Mouse (Mus musculus) activated CD4-positive, CD25-positive, alpha-beta regulatory T cell (primary cell): ENCODE data around the gene Adam17. TPM values are rescaled to one million over a fixed set of nuclear protein-coding genes. Genes with fewer than 3 reads are reported as not detected.

ENCODE experiments used
- polyA plus RNA-seq, 2 experiments: library from polyadenylated mRNA; unstranded; fragments of 100-300 nt; shearing (Covaris generic); gene quantifications; one replicate each; pipeline ENCODE4 v1.2.1; 2017

The Adam17 gene
- polyA plus RNA-seq = 10 to 100 TPM; 54.5 to 80.8 TPM

DNA sequence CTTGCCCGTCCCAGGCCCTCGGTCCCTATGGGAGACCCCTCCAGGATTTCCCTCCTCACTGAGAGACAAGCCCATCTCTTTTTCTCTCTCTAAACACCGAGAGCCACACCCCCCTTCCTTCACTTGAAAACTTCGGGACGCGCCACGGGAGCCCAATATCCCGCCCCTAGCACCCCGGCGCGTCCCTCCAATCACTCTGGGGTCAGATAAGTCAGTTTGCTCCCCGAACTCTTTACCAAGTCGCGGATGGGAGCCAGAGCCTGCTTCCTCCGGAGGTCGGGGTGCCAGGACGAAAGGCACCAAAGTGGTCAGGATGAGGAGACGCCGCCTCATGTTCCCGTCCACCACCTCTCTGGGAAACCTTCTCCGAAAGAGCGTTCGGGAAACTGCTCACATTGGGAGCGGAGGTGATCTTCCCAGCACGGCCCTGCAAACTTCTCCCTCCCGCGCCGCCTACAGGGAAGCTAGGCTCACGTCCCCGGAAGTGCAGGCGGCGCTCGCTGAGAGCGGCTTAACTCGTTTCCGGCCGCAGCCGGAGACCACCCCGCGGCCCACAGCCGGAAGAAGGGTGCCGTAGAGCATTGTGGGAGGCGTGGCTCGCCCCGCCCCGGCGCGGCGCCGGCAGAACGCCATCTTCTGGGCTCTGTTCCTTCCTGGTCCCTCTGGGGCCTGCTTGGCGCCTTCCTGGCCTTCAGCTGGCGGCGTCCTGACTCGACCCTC is at the start of gene Adam17:
Gene Adam17, minus strand, starts transcription at position 533 of the 720 bp plus-strand sequence.

DNA sequence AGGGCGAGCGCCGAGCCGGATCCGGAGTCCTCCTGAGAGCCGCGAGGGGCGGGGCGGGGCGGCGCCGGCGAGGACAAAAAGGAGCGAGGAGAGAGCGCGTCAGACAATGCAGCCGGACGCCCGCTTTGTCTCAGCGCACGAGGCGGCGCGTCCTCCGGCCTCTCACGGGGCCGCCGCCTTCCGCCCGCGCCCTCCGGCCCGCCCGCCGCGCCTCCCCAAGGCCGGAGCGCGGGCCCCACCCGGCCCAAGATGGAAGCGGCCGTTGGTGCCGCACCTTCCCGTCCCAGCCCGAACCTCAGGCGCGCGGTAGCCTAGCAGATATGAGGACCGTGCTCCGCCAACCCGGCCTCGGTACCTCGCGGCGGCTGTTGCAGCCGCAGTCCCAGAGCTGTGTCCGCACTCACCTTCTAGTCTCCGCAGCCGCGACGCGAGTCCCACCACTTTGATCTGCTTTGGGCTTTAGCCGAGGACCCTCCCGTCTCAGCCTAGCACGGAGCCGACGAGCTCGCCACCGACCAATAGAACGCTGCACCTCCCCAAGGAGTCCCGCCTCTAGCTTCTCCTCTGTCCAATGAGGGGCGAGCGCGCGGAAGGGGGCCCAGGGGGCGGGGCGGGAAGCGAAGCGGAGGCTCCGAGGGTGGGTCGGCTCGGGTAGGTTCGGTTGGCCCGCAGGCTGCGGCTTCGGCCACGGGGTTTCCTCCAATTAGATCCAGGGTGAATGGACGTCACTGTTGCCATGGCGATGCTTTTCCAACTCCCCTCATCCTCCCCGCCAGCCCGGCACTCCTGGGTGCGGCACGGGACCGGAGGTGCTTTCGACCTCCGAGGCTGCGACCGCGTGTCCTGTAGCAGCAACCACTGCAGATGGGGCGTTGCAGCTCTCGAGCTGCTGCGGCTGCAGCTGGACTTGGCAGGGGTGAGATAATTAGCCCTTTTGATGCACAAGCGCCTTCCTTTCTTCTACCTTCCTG is 44.0 kb upstream of the Adam17 start, which contains the start of gene Ywhaq:
Gene Ywhaq, minus strand, starts transcription at position 538 of the 971 bp plus-strand sequence.

DNA sequence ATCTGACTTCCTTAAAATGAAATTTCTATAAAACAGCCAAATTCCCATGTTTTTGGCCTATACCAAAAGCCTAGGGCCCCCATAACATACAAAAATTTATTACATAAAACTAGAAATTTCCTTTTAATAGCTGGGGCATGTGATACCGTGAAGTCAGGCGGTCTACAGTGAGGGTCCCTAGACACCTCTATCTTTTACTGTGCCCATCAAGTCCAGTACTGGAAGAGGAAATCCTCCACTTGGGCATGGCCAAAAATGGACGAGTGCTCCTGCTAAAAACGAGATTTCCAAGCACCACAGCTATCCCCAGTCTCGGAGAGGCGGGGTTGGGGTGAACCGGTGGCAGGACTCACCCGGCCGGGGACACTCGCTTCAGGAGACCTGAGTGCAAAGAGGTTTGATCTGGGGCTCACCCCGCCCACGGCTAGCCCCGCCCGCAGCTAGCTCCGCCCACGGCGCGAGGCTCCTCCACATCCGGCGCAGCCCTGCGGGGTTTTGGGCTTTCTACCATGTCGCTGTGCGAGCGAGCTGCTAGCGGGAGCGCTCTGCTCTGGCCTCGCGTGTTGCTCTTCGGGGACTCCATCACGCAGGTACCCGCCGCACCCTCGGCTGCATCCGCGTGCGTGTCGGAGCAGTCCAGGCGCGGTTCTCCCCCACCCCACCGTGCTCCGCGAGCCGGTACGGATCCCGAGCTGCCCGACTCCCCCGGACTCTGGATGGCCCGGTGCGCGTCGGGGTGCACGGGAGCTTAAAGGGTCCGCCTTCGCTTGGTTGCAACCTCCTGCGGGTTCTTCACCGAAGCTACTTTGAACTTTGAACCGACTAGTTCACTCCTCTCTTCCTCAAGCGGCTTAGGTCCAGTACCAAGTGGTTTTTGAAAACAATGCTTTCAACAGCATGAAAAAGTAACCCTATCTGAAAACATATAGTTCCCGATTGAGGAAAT is 57.2 kb downstream of the Adam17 start, which contains the start of gene Iah1:
Gene Iah1, plus strand, starts transcription at position 467 of the 946 bp plus-strand sequence.

DNA sequence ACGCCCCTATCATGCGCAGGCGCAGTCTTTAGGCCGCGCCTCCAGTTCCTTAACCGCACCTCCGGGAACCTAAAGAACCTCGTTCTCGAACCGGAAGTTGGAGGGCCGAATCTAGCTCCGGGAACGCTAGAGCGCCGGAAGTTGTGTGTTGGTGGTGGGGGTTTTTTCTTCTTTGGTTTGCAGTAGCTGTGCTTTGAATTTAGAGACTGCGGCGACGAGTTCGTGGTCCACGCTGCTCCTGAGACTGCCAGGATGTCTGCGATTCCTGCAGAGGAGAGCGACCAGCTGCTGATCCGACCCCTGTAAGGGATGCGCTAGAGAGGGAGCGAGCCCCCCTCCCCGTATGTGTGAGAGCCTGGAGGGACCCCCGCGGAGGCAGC is 87.2 kb downstream of the Adam17 start, which contains the start of gene Itgb1bp1:
Gene Itgb1bp1, minus strand, starts transcription at position 42 of the 380 bp plus-strand sequence.

DNA sequence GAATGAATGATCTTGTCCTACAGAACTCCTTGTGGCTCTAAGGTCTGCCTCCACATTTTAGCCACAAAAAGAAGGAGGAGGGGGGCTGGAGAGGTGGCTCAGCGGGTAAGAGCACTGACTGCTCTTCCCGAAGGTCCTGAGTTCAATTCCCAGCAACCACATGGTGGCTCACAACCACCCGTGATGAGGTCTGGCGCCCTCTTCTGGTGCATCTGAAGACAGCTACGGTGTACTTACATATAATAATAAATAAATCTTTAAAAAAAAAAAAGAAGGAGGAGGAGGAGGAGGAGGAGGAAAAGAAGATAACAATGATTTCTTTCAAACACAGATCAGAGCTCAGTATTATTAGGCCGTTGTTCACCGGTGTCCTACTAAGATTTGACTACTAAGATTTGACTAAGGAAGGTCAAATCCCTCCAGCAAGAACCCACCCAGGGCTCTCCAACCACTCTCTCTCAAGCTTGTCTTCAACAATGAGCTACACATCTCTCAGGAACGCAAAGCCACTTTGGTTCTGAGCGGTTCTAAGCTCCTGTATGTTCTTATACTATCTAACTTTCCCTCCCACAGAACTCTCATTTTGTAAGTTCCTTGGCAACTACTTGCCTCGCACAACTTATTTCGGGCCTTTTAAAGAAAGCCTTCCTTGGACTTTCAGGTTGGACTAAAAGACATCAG is 88.5 kb downstream of the Adam17 start, which contains the start of gene Cpsf3:
Gene Cpsf3, plus strand, starts transcription at position 631 of the 681 bp plus-strand sequence.

Other genes with a start within 250 kb of the Adam17 start
- 100 to 1,000 TPM; 101 to 118 TPM for gene Cpsf3, start 88.2 kb downstream of the Adam17 start, polyA plus RNA-seq
- gene Itgb1bp1, start 87.3 kb downstream of the Adam17 start, polyA plus RNA-seq = 100 to 1,000 TPM; 127 to 138 TPM
- gene Iah1, start 57.2 kb downstream of the Adam17 start, polyA plus RNA-seq = 10 to 100 TPM; 45.8 to 50.0 TPM
- gene Ywhaq, start 44.0 kb upstream of the Adam17 start, polyA plus RNA-seq = 100 to 1,000 TPM; 198 to 297 TPM